Mouse (Mus musculus) layer of hippocampus, adult 9-10 months (tissue): ENCODE measurements around the gene Pnrc1.

Source experiments
- DNase-seq: peaks from one replicate; pipeline ENCODE4 v3.0.0; 2022; ENCODE audit warnings: low spot score

Pnrc1 gene

GRCm38 (mm10) chr4:33270386-33271314 is 19.3 kb downstream of the Pnrc1 start:
- DNase-seq, result no peak

DNA sequence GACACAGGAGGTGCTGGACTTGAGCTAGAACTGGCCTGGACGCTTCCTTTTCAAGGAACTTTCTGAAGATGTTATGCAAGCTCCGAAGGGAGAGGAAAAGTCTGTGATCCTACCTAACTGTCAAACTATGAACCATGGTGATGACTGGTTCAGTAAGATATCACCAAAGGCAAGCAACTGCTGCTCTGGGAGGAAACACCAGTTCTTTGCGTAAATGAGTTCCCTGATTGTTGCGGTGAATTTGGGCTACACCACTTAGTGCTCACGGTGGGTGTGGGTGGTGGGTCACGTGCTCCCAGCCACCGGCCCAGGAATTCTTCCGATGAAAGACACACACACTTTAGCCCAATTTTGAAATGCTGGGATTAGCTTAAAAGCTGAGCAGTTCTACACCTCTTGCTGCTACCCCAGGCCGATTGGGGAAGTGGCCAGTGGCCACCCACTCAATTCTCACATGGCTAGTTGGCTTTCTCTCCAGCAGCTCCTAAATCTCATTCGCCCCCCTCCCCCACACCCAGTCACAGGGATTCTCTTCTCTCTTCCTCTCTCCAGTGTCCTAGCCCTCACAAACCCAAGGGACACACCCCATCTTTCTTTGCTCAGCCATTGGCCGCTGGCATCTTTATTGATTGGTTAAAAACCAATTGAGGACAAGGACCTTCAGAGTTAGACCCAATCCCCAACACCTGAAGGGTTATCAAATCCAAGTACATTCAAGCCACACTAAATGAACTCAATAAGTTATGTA is 24.8 kb downstream of the Pnrc1 start:
- no peak for DNase-seq

GRCm38 (mm10) chr4:33262897-33263296 is 27.1 kb downstream of the Pnrc1 start:
- no peak for DNase-seq

- no peak for DNase-seq
These were observed 28.6 kb downstream of the Pnrc1 start for GRCm38 (mm10) chr4:33261311-33261753.

GRCm38 (mm10) chr4:33260311-33260710 is 29.7 kb downstream of the Pnrc1 start:
- DNase-seq, result no peak

DNA sequence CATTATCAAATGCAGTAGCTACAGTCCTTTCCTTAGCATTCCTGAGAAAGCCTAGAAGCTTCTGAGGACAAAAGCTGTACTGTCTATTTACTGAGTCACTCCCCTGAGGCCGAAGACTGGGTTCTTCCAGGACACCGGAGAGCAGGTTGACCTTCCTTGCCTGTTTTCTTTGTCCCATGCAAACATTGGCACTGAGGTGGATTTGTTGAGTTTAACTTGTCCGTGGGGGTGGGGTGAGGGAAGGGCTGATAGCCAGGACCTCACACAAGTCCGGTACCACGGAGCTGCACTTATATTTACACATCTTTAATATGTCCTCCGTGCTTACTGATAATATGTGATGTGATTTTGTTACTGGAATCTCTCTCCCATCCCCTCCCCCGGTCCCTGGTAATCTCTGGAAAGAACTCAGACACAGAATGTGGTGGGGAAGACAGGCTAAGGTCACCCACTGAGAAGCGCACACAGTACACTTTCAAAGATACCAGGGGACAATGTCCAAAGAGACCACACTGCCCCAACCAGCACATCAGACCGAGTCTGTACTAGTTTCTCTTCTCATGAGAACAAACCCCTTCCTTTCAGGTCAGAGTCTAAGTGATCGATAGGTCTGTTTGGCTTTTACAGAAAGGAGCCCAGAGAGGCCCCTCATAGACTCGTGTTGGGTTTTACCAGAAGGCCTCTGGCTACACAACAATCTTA is 32.5 kb downstream of the Pnrc1 start:
- no peak for DNase-seq

- DNase-seq, result no peak
These were observed 35.3 kb downstream of the Pnrc1 start for GRCm38 (mm10) chr4:33254706-33255105.

GRCm38 (mm10) chr4:33250867-33251266 is 39.1 kb downstream of the Pnrc1 start:
- DNase-seq, result no peak

- DNase-seq, result no peak
These were observed 40.2 kb downstream of the Pnrc1 start for GRCm38 (mm10) chr4:33249716-33250230.

DNA sequence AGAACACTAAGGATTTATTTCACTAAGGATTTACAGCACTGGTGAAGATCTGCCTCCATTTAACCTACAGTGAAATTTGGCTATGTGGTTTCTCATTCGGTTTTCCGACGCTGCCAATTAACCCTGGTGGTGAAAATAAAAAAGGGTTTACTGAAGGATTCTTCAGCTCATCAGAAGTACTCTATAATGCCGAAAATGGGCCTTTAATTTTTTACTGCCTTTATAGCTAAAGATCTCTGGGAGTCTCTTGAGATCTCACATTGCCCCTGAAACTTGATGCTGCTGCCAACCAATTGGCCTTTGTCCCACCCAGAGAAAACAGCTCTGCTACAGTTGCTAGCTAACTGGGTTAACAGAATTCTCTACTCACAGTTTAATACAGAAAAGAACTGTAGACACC is 41.0 kb downstream of the Pnrc1 start:
- DNase-seq, result no peak

- peak; percentile 92 for DNase-seq
These were observed 41.7 kb downstream of the Pnrc1 start for GRCm38 (mm10) chr4:33248062-33248889.

DNA sequence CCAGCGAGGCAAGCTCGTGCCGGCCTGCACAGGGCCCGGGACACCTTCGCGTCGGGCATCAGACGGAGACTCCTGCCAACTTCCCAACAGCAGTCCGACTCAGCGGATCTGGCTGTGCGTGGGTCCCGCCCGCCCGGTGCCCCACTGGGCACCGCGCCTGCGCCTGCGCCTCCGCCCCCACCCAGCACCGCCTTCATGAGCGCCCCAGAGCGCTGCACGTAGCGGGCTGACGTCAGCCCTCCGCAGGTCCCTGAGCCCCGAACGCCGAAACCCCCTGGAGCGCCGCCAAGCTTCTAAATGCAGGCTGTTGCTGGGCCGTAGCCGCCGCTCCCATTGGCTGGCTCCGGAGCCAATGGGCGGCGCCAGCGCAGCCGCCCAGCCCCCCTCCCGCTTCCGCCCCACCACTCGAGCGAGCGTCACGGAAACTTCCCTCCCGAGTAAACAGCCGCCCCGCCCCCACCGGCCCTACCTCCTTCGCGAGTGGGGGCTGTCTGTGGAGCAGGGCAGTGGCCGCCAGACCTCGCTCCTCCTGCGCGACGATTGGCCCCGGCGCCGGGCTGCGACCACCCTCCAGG is 42.4 kb downstream of the Pnrc1 start:
- DNase-seq, result peak; percentile 90

- no peak for DNase-seq
These were observed 44.0 kb downstream of the Pnrc1 start for GRCm38 (mm10) chr4:33245853-33246395.

- DNase-seq, result no peak
These were observed 46.0 kb downstream of the Pnrc1 start for GRCm38 (mm10) chr4:33243921-33244320.

GRCm38 (mm10) chr4:33243016-33243758 is 46.8 kb downstream of the Pnrc1 start:
- no peak for DNase-seq

- DNase-seq, result no peak
These were observed 47.4 kb downstream of the Pnrc1 start for GRCm38 (mm10) chr4:33242536-33242935.

GRCm38 (mm10) chr4:33230881-33231280 is 59.1 kb downstream of the Pnrc1 start:
- DNase-seq, result no peak

DNA sequence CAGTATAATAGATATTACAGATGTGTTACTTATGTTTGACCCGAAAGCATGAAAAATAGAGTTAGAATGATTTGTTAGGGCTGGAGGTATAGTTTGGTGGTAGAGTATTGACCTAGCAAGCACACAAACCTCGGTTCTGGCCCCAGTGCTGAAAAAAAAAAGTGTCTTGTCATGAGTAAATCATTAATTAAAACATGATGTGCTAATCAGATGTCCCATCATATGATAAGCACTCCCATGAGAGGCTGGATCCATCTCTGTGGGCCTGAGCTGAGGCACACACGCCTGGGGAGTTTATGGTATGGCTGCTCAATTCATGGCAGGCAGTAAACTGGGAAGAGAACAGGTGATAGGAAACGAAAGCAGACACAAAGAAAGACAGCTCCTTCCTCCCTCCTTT is 60.3 kb downstream of the Pnrc1 start:
- no peak for DNase-seq

GRCm38 (mm10) chr4:33227164-33227563 is 62.8 kb downstream of the Pnrc1 start:
- DNase-seq, result no peak
